Mouse (Mus musculus) adrenal gland, adult 2 months (tissue): Measurements from ENCODE around the gene Gm17581. TPM values are rescaled to one million over a fixed set of nuclear protein-coding genes. Genes with fewer than 3 reads are reported as not detected.
"Not testable (repeated sequence)": the region's sequence is repeated elsewhere in the genome, so short reads cannot be mapped to it uniquely, and the experiment has no call there.

Source experiments
- DNase-seq: peaks from one replicate; pipeline ENCODE4 v3.0.0; 2021
- long read RNA-seq: library from polyadenylated mRNA; stranded (forward); transcript quantifications from one replicate; pipeline ENCODE4 v2.0.0, GENCODE M21; 2021
- polyA plus RNA-seq: library from polyadenylated mRNA; depleted of rRNA; stranded (reverse); fragments of >200 nt; gene quantifications from 2 replicates; pipeline ENCODE4 v1.2.3, GENCODE M21; 2012; rRNA removed
- total RNA-seq, 2 experiments: library from RNA; stranded (reverse); gene quantifications; 2 replicates each; pipeline ENCODE4 v1.2.3; 2021

Gm17581 gene
- not detected for total RNA-seq
- not detected in 2 replicates for polyA plus RNA-seq
- long read RNA-seq: 0 reads

- not testable (repeated sequence) for DNase-seq
Observed at GRCm38 (mm10) chr2:155735766-155736165, at the start of gene Gm17581. TSS of gene Gm17581 (minus strand) at chr2:155735866.

- no peak for DNase-seq
Observed at GRCm38 (mm10) chr2:155784534-155784933, 48.9 kb upstream of the Gm17581 start.

- DNase-seq: no peak
Observed at GRCm38 (mm10) chr2:155779506-155779905, 43.8 kb upstream of the Gm17581 start.

- DNase-seq: no peak
Observed at GRCm38 (mm10) chr2:155779066-155779465, 43.4 kb upstream of the Gm17581 start.

GRCm38 (mm10) chr2:155778004-155778403 lies 42.3 kb upstream of the Gm17581 start:
- no peak for DNase-seq

GRCm38 (mm10) chr2:155777688-155777985 lies 42.0 kb upstream of the Gm17581 start:
- DNase-seq: no peak

GRCm38 (mm10) chr2:155776824-155777687 lies 41.4 kb upstream of the Gm17581 start:
- DNase-seq: no peak

GRCm38 (mm10) chr2:155775685-155776263 lies 40.1 kb upstream of the Gm17581 start:
- peak; percentile 83 for DNase-seq

- DNase-seq: no peak
Observed at GRCm38 (mm10) chr2:155774927-155775684, 39.4 kb upstream of the Gm17581 start, which contains the start of gene Mmp24. TSS of gene Mmp24 (plus strand) at chr2:155775342.

GRCm38 (mm10) chr2:155774261-155774926 lies 38.7 kb upstream of the Gm17581 start:
- no peak for DNase-seq

GRCm38 (mm10) chr2:155773664-155774063 lies 38.0 kb upstream of the Gm17581 start:
- DNase-seq: no peak

- peak; percentile 60 for DNase-seq
Observed at GRCm38 (mm10) chr2:155764679-155765418, 29.2 kb upstream of the Gm17581 start.

- peak; percentile 19 for DNase-seq
Observed at GRCm38 (mm10) chr2:155756855-155757566, 21.3 kb upstream of the Gm17581 start.

GRCm38 (mm10) chr2:155755746-155756145 lies 20.1 kb upstream of the Gm17581 start:
- DNase-seq: peak; percentile 75

GRCm38 (mm10) chr2:155751014-155751786 lies 15.5 kb upstream of the Gm17581 start, which contains the start of gene Procr:
TSS of gene Procr (plus strand) at chr2:155751117.
- peak; percentile 85 for DNase-seq

- DNase-seq: no peak
Observed at GRCm38 (mm10) chr2:155749394-155749793, 13.7 kb upstream of the Gm17581 start.

- DNase-seq: no peak
Observed at GRCm38 (mm10) chr2:155745487-155745886, 9.8 kb upstream of the Gm17581 start.

- DNase-seq: no peak
Observed at GRCm38 (mm10) chr2:155743351-155743750, 7.7 kb upstream of the Gm17581 start.

GRCm38 (mm10) chr2:155742931-155743337 lies 7.3 kb upstream of the Gm17581 start:
- DNase-seq: peak; percentile 82

GRCm38 (mm10) chr2:155742211-155742610 lies 6.5 kb upstream of the Gm17581 start:
- DNase-seq: peak; percentile 10
